Mouse (Mus musculus) testis, adult 2 months (tissue): Measurements from ENCODE around the gene Sowaha. TPM values are rescaled to one million over a fixed set of nuclear protein-coding genes. Genes with fewer than 3 reads are reported as not detected.

ENCODE experiments used
- H3K27ac ChIP-seq: fragments of 200-500 bp; 2 replicates; pipeline ENCODE4 v1.5.1; 2012; ENCODE audit warnings: low read depth, low read length; ENCODE audit not compliant: control insufficient read depth, insufficient read depth
- H3K27me3 ChIP-seq: fragments of 200-500 bp; 2 replicates; pipeline ENCODE4 v1.6.1; 2012; ENCODE audit warnings: mild to moderate bottlenecking, low read length, moderate library complexity; ENCODE audit not compliant: control insufficient read depth, insufficient read depth
- H3K36me3 ChIP-seq: fragments of 200-500 bp; 2 replicates; pipeline ENCODE4 v1.6.1; 2012; ENCODE audit warnings: mild to moderate bottlenecking, low read length; ENCODE audit not compliant: control insufficient read depth, insufficient read depth
- H3K4me1 ChIP-seq: fragments of 200-500 bp; 2 replicates; pipeline ENCODE4 v1.6.1; 2012; ENCODE audit warnings: low read length; ENCODE audit not compliant: control insufficient read depth, insufficient read depth
- H3K4me3 ChIP-seq: fragments of 200-500 bp; 2 replicates; pipeline ENCODE4 v1.5.1; 2012; ENCODE audit warnings: low read depth, mild to moderate bottlenecking, low read length, moderate library complexity, mixed read lengths; ENCODE audit not compliant: control insufficient read depth
- CTCF ChIP-seq: fragments of 200-500 bp; IDR thresholded peaks from 2 replicates; pipeline ENCODE4 v1.5.1; 2012; ENCODE audit warnings: low read depth, mild to moderate bottlenecking, inconsistent platforms, low read length, moderate library complexity; ENCODE audit not compliant: control insufficient read depth, insufficient read depth, insufficient replicate concordance
- POLR2A ChIP-seq: fragments of 200-500 bp; IDR thresholded peaks from 2 replicates; pipeline ENCODE4 v1.6.1; 2012; ENCODE audit warnings: low read depth, mild to moderate bottlenecking, inconsistent platforms, low read length, moderate library complexity; ENCODE audit not compliant: control insufficient read depth
- polyA plus RNA-seq: library from polyadenylated mRNA; depleted of rRNA; stranded (reverse); fragments of >200 nt; gene quantifications from 2 replicates; pipeline ENCODE4 v1.2.3, GENCODE M21; 2012

Sowaha gene
- polyA plus RNA-seq, 1 experiment, result 0.10 TPM

- Histone ChIP-seq H3K36me3 (no peaks in the 10 kb centered on the region), H3K4me3 (peak overlapping the region; percentile 68), H3K27me3 (no peaks in the 10 kb centered on the region), H3K27ac (no peak overlapping the region), H3K4me1 (peaks cover 7% of the 10 kb centered on the region)
- TF ChIP-seq CTCF, result no peak
- TF ChIP-seq POLR2A, result no peak
These were observed 797 bp downstream of the Sowaha start for GRCm38 (mm10) chr11:53479171-53479782.

GRCm38 (mm10) chr11:53478383-53479170 lies 1.5 kb downstream of the Sowaha start:
- Histone ChIP-seq H3K4me1 (peaks cover 7% of the 10 kb centered on the region), H3K4me3 (peak overlapping the region; percentile 68), H3K36me3 (no peaks in the 10 kb centered on the region), H3K27me3 (no peaks in the 10 kb centered on the region), H3K27ac (no peak overlapping the region)
- TF ChIP-seq POLR2A (no peak), CTCF (no peak)

GRCm38 (mm10) chr11:53477833-53478232 lies 2.2 kb downstream of the Sowaha start:
- no peak overlapping the region for H3K27ac ChIP-seq
- peaks cover 7% of the 10 kb centered on the region for H3K4me1 ChIP-seq
- H3K27me3 ChIP-seq, result no peaks in the 10 kb centered on the region
- no peak for TF ChIP-seq POLR2A
- no peak for TF ChIP-seq CTCF
- no peak overlapping the region for H3K4me3 ChIP-seq
- H3K36me3 ChIP-seq, result no peaks in the 10 kb centered on the region

- TF ChIP-seq POLR2A (no peak), CTCF (no peak)
- Histone ChIP-seq H3K27me3 (no peaks in the 10 kb centered on the region), H3K27ac (no peak overlapping the region)
These were observed 4.5 kb downstream of the Sowaha start for GRCm38 (mm10) chr11:53475620-53476019.

GRCm38 (mm10) chr11:53472709-53473108 lies 7.4 kb downstream of the Sowaha start:
- Histone ChIP-seq H3K4me1 (peaks cover 12% of the 10 kb centered on the region), H3K4me3 (no peak overlapping the region), H3K27me3 (no peaks in the 10 kb centered on the region), H3K27ac (no peak overlapping the region), H3K36me3 (no peaks in the 10 kb centered on the region)
- TF ChIP-seq POLR2A, result no peak
- no peak for TF ChIP-seq CTCF

More at GRCm38 (mm10) chr11:53475620-53476019, 4.5 kb downstream of the Sowaha start:
- H3K4me3 ChIP-seq, result no peak overlapping the region
- H3K36me3 ChIP-seq, result no peaks in the 10 kb centered on the region
- peaks cover 12% of the 10 kb centered on the region for H3K4me1 ChIP-seq

GRCm38 (mm10) chr11:53469968-53470695 lies 9.9 kb downstream of the Sowaha start, which contains the start of gene Gm9837:
Gm9837 (minus strand) TSS chr11:53470479.
- peaks cover 14% of the 10 kb centered on the region for H3K4me1 ChIP-seq
- H3K36me3 ChIP-seq, result no peaks in the 10 kb centered on the region
- no peaks in the 10 kb centered on the region for H3K27me3 ChIP-seq
- peak within 1 kb of the TSS; percentile 34; the same call in 1 of the 2 replicates for H3K27ac ChIP-seq
- TF ChIP-seq CTCF (peak; percentile 93; the same call in 1 of the 2 replicates), POLR2A (peak; percentile 40; the same call in 1 of the 2 replicates)
- peak within 1 kb of the TSS; percentile 83 for H3K4me3 ChIP-seq

GRCm38 (mm10) chr11:53469294-53469967 lies 10.6 kb downstream of the Sowaha start:
- H3K4me1 ChIP-seq, result peaks cover 14% of the 10 kb centered on the region
- H3K36me3 ChIP-seq, result no peaks in the 10 kb centered on the region
- no peak for TF ChIP-seq POLR2A
- no peak for TF ChIP-seq CTCF
- no peak overlapping the region for H3K27ac ChIP-seq
- H3K4me3 ChIP-seq, result peak overlapping the region; percentile 83
- no peaks in the 10 kb centered on the region for H3K27me3 ChIP-seq
